Mouse (Mus musculus): ENCODE measurements around the gene Nt5c1a. TPM values are rescaled to one million over a fixed set of nuclear protein-coding genes. Genes with fewer than 3 reads are reported as not detected.

Gene Nt5c1a
- polyA plus RNA-seq, 1 experiment, result 0.09 TPM

- DNase-seq (ENCODE audit: low read depth, low spot score), result no peak
- WGBS, result 61% methylated on average over 5 of the region's 5 CpGs
Measured at GRCm38 (mm10) chr4:123207337-123207736, 6.0 kb downstream of the Nt5c1a start.

- WGBS, result 69% methylated on average over 8 of the region's 8 CpGs
- no peak for DNase-seq (ENCODE audit: low read depth, low spot score)
Measured at GRCm38 (mm10) chr4:123210996-123211395, 9.7 kb downstream of the Nt5c1a start.

- no peak for DNase-seq (ENCODE audit: low read depth, low spot score)
Measured at GRCm38 (mm10) chr4:123211453-123211852, 10.1 kb downstream of the Nt5c1a start.

GRCm38 (mm10) chr4:123212330-123212729, 11.0 kb downstream of the Nt5c1a start:
- 63% methylated on average over 2 of the region's 2 CpGs for WGBS
- DNase-seq (ENCODE audit: low read depth, low spot score), result no peak

More at GRCm38 (mm10) chr4:123211453-123211852, 10.1 kb downstream of the Nt5c1a start:
- 53% methylated on average over 5 of the region's 5 CpGs for WGBS

GRCm38 (mm10) chr4:123213975-123214374, 12.7 kb downstream of the Nt5c1a start:
- 62% methylated on average over 9 of the region's 9 CpGs for WGBS
- no peak for DNase-seq (ENCODE audit: low read depth, low spot score)

GRCm38 (mm10) chr4:123215367-123215766, 14.1 kb downstream of the Nt5c1a start:
- WGBS, result 83% methylated on average over 1 of the region's 1 CpGs
- DNase-seq (ENCODE audit: low read depth, low spot score), result no peak

GRCm38 (mm10) chr4:123216782-123217181, 15.5 kb downstream of the Nt5c1a start:
- no peak for DNase-seq (ENCODE audit: low read depth, low spot score)
- WGBS, result 8% methylated on average over 1 of the region's 1 CpGs

- WGBS, result 66% methylated on average over 15 of the region's 15 CpGs
- no peak for DNase-seq (ENCODE audit: low read depth, low spot score)
Measured at GRCm38 (mm10) chr4:123219720-123220357, 18.5 kb downstream of the Nt5c1a start.

GRCm38 (mm10) chr4:123220637-123221036, 19.3 kb downstream of the Nt5c1a start:
- WGBS, result 81% methylated on average over 4 of the region's 4 CpGs
- DNase-seq (ENCODE audit: low read depth, low spot score), result no peak

- no peak for DNase-seq (ENCODE audit: low read depth, low spot score)
- 67% methylated on average over 3 of the region's 3 CpGs for WGBS
Measured at GRCm38 (mm10) chr4:123223309-123223708, 22.0 kb downstream of the Nt5c1a start.

- WGBS, result 56% methylated on average over 10 of the region's 10 CpGs
- DNase-seq (ENCODE audit: low read depth, low spot score), result no peak
Measured at GRCm38 (mm10) chr4:123225718-123226403, 24.6 kb downstream of the Nt5c1a start.

GRCm38 (mm10) chr4:123227707-123228106, 26.4 kb downstream of the Nt5c1a start:
- no peak for DNase-seq (ENCODE audit: low read depth, low spot score)
- 61% methylated on average over 4 of the region's 4 CpGs for WGBS

- 68% methylated on average over 2 of the region's 2 CpGs for WGBS
- no peak for DNase-seq (ENCODE audit: low read depth, low spot score)
Measured at GRCm38 (mm10) chr4:123228270-123228669, 27.0 kb downstream of the Nt5c1a start.

- DNase-seq (ENCODE audit: low read depth, low spot score), result no peak
- 24% methylated on average over 11 of the region's 11 CpGs for WGBS
Measured at GRCm38 (mm10) chr4:123229166-123229565, 27.9 kb downstream of the Nt5c1a start.

GRCm38 (mm10) chr4:123232841-123233240, 31.5 kb downstream of the Nt5c1a start:
- WGBS, result 66% methylated on average over 3 of the region's 3 CpGs

GRCm38 (mm10) chr4:123233492-123234084, 32.3 kb downstream of the Nt5c1a start, which contains the start of gene Heyl:
Gene Heyl, plus strand, starts transcription at chr4:123233556.
- no peak for DNase-seq (ENCODE audit: low read depth, low spot score)
- WGBS, result 3% methylated on average over 52 of the region's 52 CpGs

More at GRCm38 (mm10) chr4:123232841-123233240, 31.5 kb downstream of the Nt5c1a start:
- DNase-seq (ENCODE audit: low read depth, low spot score), result no peak

GRCm38 (mm10) chr4:123235835-123236430, 34.6 kb downstream of the Nt5c1a start:
- 81% methylated on average over 9 of the region's 9 CpGs for WGBS
- no peak for DNase-seq (ENCODE audit: low read depth, low spot score)

- WGBS, result 81% methylated on average over 13 of the region's 13 CpGs
- no peak for DNase-seq (ENCODE audit: low read depth, low spot score)
Measured at GRCm38 (mm10) chr4:123236431-123237031, 35.2 kb downstream of the Nt5c1a start.

- DNase-seq (ENCODE audit: low read depth, low spot score), result no peak
- 51% methylated on average over 6 of the region's 6 CpGs for WGBS
Measured at GRCm38 (mm10) chr4:123237386-123238266, 36.3 kb downstream of the Nt5c1a start.
